Mouse (Mus musculus) gastrocnemius, postnatal 4 days (tissue): ENCODE data around the gene Rere. TPM values are rescaled to one million over a fixed set of nuclear protein-coding genes. Genes with fewer than 3 reads are reported as not detected.

Experiments
- DNase-seq, 2 experiments: peaks; one replicate each; pipeline ENCODE4 v3.0.0; 2021 to 2022; ENCODE audit warnings: low spot score in 2 of 2, mixed read lengths in 2 of 2
- total RNA-seq, 2 experiments: library from RNA; stranded (reverse); gene quantifications; 2 replicates each; pipeline ENCODE4 v1.2.3; 2021

The Rere gene
- total RNA-seq, 2 experiments from 2014 or later: 68.1 to 70.3 TPM

DNA sequence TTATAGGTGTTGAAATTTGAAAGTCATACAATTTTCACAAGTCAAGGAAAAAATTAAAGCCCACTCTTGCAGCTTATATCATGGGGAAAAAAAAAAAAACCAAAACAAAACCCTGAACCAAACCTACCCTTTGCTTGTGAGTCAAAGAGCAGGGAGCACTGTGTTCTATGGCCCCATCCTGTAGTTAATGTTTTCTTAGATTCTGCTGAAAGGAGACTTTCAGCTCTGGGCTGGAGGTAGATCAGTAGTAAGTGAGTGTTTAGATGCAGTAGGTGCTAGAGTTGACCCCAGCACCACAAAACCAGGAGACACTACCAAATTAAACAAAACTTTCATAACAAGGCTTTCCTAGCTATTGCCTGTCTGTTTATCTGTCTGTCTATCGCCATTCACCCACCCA is 133.3 kb downstream of the Rere start:
- no peak for DNase-seq

- no peak for DNase-seq
Observed at GRCm38 (mm10) chr4:150415227-150415969, 134.0 kb downstream of the Rere start.

DNA sequence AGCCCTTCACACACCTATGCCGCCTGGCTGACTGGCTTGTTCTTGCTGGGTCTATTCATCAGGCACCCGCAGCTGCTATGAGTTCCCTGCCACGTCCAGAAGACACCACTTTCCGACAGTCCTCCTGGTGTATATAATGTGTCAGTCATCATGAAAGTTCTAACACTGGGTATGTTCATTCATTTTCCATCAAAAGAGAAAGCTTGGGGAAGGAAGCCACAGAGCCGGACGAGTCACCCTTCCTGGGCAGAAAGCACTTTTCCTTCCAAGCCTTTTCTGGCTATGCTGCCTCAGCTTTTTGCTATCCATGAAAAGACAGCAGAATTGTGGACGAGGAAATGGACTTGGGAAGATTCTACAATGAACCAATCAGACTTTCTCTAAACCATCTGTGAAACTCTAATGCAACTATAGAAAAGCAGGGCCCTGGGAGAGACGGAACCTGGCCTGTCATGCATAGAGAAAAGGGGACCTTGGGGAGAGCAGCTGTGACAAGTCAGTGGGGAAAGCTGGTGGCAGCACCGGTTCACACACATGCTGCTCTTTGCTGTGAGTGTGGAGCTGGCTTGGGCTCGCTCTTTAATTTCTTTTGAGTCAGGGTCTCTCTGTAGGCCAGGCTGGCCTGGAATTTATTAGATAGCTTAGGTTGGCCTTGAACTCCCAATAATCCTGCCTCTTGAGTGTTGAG is 139.3 kb downstream of the Rere start:
- DNase-seq: no peak

GRCm38 (mm10) chr4:150426098-150426879 is 144.8 kb downstream of the Rere start:
- DNase-seq: no peak

GRCm38 (mm10) chr4:150426880-150427476 is 145.5 kb downstream of the Rere start:
- no peak for DNase-seq

DNA sequence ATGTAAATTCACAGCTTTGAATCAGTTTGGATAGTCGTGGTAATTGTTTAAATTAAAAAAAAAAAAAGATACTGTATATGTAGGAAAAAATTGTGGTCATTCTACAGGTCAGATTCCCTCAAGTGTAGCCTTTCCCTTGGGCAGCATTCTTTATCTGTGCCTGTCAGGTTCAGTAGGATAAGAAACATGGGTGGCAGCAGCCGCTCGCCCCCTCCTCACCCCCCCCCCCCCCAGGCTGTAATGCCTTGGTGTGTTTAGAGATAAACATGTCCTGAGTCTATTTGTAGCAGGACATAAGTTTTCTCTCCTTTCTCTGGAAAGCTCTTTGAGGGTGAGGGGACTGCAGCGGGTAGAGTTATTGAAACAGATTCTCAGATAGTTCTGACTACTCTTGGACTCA is 147.3 kb downstream of the Rere start:
- no peak for DNase-seq

DNA sequence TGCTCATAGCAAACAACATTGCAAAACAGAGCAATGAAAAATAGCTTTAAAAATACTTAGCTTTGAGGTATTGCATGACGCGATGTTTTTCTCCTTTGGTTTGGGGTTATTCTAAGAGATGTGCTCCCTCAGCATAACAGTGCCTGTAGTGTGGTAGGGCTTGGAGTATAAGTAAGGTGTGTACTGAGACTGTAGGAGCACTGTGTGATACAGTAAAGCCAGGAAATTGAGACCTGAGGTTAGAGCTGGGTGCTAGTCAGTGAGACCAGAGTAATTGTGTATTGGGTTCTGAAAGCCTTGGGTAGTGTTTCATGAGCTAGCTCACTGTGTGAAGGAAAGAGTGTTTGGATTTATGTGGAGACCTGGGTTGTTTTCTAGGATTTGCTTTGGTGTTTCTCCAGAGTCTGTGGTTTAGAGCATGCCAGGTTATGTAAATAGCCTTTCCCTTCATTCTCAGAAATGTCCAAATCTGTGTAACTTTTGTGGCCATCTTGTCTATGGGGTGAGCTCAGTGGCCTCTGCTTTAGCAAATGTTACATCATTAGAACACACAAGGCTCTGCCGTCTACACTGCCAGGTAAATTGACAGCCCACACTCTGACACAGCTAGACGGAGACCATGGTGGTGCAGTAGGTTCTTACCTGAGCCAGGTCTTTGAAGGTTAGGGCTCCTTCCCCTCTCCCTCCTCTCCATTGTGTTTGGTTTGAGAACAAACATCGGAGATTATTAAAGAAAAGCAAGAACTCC is 152.6 kb downstream of the Rere start:
- DNase-seq: no peak

DNA sequence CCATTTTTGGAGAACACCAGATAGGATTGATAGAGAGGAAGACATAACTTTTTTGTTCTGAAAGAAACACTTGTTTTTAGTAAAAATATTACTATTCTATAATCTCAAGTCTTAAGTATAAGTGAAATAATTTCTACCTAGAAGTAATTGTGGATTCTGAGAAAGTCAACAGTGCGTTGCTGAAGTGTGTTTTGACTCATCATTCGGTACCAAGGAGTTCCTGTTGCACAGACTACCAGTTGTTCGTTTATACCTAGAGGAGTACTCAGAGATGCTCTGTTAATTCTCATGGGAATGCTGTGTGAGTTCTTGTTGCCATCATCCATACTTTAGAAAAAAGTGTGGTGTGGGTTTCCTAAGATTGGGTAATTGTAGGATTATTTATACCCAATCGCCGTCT is 154.1 kb downstream of the Rere start:
- no peak for DNase-seq

- DNase-seq: no peak
Observed at GRCm38 (mm10) chr4:150438621-150439020, 157.2 kb downstream of the Rere start.

- no peak for DNase-seq
Observed at GRCm38 (mm10) chr4:150441931-150442330, 160.5 kb downstream of the Rere start.

DNA sequence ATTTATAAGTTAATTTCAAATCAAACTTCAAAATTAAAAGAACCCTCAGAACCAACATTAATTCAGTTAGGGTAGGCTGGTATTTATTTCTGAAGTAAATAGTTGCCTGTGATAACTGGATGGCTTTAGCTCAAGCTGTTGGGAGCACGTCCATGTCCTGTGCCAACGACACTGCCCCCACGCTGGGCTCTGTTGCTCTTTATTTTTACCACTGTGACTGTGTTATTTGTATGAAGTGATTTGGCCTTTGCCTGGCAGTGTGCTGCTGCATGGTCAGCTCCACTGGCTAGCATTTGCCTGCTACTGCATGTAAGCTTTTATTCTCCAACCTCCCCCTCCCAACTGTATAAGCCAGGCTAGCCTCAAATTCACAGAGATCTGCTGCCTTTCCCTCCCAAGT is 162.6 kb downstream of the Rere start:
- DNase-seq: no peak

- no peak for DNase-seq
Observed at GRCm38 (mm10) chr4:150446617-150447016, 165.2 kb downstream of the Rere start.

GRCm38 (mm10) chr4:150447517-150447916 is 166.1 kb downstream of the Rere start:
- DNase-seq: no peak

DNA sequence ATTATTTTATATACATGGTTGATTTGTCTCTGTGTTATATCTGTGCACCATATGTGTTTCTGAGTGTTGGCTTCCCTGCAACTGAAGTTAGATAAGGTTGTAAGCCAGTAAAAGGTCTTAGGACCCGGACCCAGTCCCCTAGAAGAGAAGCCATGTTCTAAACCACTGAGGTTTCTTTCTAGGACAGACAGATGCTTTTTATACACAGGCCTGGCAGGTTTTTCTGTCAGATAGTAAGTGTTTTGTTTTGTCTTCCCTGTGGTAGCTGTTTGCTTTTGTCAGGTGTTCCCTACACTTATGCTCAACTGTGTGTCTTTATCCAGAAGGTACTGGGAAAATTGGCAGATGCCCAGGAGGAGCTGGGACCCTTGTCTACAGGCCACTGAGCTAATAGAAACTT is 167.0 kb downstream of the Rere start:
- no peak for DNase-seq

- no peak for DNase-seq
Observed at GRCm38 (mm10) chr4:150450081-150450691, 168.7 kb downstream of the Rere start.

GRCm38 (mm10) chr4:150452155-150452847 is 170.9 kb downstream of the Rere start:
- no peak for DNase-seq

DNA sequence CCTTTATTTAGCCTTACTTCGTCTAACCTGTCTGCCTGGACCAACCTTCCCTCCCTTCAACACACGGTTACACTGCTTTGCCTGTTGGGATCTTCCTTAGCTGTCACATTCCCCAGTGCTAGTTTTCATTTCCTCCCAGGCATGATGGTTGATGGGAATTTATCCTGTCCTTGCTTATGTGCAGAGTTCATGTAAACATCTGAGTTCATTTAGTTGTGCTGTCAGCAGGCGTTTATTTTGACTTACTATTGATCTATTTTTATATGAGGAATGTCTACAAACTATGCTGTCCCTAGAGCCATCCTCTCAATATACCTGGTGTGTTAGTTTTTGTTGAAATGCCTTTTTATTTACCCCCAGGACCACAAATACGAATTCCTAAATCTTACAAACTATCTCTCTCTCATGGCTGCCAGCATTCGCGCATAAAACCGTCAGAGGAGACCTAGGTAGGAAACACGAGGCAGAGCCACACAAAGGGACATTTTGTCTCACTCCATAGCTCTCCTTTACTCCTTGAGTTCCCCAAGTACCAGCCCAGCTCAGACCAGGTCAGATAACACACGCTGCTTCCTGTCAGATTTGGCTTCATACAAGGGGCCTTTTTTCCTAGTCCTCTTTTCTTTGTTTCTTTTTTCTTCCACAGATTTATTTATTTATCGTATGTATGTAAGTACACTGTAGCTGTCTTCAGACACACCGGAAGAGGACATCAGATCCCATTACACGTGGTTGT is 173.3 kb downstream of the Rere start:
- no peak for DNase-seq

DNA sequence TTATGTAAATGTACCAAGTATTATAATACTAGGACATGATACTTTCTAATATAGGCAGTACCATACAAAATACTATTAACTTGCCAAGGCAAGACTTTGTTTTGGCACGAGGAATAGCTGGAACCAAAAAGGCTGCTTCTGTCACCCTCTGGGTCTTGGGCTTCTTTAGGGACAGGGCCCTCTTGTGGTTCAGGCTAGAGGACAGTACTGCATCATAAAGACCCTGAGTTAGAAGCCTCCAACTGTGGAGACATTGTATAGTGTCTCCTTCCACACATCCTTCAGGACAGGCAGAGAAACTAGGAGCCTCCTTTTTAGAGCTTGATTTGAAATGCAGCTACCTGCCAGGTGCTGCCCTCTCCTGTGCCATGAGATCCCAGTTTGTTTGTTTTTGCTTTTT is 174.3 kb downstream of the Rere start:
- DNase-seq: no peak

DNA sequence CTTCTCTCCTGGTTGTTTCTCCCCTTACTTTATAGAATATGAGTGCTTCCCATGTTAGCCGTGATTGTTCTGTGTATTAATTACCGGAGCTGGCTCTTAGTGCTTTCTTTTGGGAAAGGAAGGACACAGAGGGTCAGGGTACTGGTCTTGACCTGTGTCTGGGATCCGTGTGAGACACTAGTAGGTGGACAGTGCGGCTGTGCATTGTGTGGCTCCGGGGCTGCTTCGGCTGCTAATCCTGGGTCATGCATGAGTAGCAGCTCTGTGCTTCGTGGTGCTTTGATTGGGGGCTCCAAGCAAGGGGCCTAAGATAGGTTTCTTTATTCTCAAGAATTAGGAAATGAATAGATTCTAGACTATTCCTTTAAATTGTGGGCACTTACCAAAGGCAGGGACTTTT is 175.0 kb downstream of the Rere start:
- no peak for DNase-seq
